Mouse (Mus musculus): ENCODE measurements at regions not wholly inside any gene's neighbourhood (a gene's known extent, or its start where the extent isn't known, plus 50 kb on each side); places are given as distances from the start of the nearest gene placed in this dataset.

DNA sequence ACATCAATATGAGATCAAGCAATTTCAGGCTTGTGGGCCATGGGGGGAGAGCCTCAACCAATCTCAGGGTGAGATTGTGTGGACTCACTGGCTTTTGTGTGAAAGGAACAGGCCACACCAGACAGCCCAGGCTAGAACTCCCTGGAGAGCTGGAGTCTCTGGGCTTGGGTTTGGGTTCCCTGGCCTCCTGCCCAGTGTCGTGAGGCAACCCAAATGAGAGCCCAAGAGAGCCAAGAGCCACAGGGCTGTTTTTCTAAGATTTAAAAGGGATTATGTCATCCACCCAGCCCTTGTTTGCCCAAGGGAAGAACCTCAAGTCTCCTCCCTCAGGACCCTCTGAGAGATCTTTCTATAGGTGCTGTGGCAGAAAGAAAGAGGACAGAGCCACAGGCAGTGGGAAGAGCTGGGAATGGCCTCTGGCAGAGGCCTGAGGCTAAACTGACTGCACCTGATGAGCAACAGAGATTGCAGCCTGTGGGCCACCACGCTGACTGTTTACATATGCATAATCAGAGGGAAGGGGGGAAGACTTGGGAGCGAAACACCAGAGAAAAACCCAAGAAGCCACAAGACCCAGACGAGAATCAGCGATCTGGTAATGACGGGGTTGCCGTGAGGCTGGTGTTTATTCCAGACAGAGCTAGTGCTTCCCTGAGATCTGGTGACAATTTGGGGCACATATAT, 92.1 kb downstream of the Bcl2l11 start:
- DNase-seq = peak; percentile 64

DNA sequence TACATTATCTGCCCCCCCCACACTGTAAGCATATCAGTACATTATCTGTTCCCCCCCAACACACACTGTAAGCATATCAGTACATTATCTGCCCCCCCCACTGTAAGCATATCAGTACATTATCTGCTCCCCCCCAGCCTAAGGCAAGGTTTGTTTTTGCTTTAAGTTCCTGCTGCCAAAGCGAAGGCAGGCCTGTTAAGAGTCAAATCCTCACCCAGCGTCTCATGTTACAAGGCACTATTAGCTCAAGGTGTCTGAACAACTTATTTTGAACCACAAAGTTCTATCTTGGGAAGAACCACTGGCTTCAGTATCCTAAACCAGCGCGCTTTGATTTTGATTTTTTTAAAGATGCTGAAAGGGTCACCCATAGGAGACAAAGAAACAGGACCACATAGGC, 93.1 kb downstream of the Bcl2l11 start:
- no peak for DNase-seq

DNA sequence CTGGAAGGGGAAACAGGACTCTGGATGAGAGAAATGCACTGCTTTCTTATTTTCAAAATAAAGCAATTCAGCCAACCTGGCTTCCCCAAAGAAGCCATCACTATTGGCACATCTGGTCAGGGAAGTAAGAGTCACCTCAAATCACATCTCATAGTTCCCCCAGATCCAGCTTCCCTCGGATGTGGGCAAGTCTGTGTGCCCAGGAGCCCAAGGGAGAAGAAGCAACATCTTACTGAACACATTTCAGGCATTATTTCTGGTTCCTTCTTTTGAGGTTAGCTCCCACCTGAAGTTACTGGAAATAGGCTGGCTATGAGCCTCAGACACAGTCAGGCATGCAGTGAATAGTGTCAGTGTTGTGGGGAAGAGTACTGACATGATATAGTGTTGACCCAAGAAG, 95.2 kb downstream of the Bcl2l11 start:
- no peak for DNase-seq

DNA sequence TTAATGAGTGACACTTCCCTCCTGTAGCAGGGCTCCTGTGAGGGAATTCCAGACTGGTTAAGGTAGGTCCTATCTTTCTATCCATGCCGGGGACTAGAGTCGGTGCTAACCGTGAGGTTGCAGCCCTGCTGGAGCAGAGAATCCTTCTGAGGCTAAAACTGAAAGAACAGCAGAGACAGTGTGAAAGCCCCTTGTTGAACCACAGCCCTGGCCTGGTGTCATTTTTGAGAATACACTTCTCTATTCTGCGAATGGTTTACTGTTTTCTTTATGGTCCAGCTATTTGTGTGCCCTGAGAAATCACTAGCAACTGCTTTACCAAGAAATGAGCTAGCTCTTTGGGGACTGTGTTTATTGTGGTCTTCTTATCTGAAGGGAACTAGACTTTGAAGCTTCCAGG, 95.8 kb downstream of the Bcl2l11 start:
- DNase-seq = no peak

DNA sequence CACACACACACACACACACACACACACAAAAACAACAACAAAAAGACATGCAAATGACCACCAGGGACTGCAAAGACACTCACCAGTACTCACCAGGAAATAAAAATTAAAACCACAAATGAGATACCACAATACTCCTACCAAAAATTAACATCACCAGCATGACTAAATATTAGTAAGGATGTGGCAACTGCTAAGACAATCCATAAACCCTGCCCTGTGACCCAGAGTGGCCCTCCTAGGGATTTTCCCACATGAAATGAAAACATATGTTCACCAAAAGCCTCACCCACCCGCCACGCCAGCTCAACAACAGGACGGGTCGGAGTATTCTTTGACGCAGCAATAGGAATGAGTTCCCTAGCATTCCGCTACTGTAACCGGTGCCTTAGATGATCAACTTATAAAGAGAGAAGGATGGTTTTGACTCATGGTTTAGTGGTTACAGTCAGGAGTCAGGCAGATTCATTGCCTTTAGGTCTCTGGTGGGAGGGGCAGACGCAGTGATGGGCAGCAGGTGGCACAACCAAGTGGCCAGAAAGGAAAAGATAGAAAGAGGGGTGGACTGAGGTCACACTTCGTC, 100.7 kb downstream of the Bcl2l11 start:
- no peak for DNase-seq

DNA sequence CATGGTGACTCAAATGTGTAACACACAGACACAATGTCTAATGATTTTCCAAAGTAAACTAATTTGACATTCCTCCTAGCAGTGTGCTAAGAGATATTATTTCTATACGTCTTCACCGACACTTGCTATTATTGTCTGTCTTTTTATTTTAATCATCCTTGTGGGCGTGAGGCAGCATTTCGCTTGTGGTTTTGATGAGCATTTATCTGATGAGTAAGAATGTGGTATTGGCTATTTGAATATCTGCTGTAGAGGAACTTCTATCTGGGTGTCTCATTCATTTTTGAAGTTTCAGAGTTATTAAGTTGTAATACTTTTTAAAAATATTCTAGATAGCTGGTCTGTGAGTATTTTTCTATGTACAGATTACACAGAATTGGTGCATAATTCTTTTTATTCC, 103.9 kb downstream of the Bcl2l11 start:
- DNase-seq = no peak

DNA sequence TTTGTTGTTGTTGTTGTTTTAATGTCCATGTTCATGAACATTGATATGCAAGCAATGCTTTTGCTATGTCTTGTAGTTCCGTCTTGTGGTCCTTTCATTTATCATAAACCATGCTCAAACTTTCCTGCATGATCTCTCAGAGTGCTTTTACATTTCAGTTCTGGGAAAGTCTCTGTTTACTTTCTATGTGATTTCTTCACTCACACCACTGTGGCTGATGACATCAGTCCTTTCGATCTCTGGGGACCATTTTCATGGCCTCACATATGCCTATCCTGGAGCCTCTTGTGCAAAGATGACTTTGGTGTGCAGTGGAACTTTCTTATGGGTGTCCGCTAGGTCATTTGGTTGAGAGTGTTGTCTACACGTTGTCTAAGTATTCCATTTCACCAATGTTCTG, 105.1 kb downstream of the Bcl2l11 start:
- DNase-seq = no peak

DNA sequence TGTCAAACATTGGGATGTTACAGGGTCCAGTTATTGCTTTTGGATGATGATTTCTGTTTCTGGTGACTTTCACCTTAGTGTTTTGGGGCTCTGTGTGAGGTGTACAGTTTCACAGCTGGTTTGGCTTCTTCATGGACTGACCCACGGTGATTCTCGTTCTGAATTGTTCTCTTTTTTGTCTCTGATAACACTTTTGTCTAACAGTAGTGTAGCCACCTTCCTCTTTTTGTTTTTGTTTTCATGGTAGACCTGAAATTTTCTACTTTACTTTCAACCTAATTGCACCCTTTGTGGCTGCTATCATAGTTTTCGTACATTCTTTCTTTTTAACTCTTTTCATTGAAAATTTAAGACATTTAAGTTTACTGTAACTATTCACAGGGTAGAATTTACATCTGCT, 105.5 kb downstream of the Bcl2l11 start:
- DNase-seq = no peak

DNA sequence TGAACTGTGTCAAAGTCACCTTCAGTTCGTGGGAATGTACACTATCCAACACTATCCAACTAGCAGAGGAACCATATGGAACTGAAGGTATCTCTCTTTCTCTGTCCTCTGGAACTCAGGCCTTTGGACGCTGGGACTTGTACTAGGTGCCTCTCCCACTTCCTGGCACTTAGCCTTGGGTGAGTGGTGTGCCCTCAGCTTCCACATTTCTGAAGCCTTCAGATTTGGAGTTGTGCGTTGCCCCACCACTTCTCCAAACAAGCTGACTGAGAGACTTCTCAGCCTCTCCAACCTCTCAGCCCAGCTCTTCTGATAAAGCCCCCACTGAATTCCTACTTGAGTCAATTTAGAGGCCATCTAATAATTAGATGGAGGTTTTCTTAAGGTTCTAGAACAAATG, 106.2 kb downstream of the Bcl2l11 start:
- no peak for DNase-seq

DNA sequence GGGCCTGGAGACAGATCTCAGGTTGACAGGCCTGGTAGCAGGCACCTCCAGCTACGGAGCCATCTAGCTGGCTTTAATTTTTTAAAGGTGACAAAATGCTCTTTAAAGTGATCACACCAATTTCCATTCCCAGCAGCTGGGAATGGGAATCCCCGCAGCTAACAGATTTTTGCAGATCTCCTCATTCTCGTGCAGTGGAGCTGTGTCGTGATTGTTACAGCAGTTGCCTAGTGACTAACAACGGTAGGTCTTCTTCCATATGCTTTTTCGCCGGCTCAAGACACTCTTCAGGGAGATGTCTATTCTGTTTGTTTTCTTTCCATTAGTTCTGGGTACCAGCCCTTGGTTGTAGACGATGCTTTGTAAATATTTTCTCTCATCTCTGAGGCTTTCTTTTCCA, 109.3 kb downstream of the Bcl2l11 start:
- DNase-seq = no peak

DNA sequence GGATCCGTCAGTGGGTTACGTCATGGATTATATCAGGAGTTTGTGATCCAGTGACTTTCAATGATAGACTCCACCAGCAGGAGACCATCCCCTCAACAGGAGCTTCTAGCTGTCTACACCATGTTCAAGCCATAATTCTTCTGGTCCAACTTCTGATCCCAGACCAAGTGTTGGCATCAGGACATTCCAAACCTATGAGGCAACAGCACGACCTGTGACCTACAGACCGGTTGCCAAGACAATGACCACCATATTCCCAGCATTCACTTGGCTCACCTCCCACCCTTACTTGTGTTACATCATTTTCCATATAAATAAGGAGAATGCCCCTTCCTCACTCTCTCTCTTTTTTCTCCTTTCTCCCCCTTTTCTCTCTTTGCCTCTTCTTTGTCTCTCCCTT, 113.6 kb downstream of the Bcl2l11 start:
- no peak for DNase-seq

DNA sequence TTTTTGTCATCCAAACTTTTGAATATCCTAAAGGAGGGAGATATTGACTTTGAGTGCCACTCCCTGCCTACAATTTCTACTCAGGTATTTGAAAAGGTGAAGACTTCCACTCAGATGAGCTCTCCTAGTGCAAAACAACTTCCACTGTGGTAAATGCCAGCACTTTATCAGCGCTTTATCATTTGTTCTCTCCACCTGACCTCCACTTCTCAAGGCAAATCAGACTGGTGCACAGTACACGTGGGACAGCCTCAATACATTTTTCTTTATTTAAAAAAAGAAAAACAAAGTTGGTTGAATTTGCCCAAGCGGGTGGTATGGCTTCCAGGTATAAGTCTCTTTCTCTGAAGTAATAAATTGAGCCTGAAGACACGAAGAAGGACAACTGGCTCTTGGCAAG, 114.2 kb downstream of the Bcl2l11 start:
- no peak for DNase-seq

DNA sequence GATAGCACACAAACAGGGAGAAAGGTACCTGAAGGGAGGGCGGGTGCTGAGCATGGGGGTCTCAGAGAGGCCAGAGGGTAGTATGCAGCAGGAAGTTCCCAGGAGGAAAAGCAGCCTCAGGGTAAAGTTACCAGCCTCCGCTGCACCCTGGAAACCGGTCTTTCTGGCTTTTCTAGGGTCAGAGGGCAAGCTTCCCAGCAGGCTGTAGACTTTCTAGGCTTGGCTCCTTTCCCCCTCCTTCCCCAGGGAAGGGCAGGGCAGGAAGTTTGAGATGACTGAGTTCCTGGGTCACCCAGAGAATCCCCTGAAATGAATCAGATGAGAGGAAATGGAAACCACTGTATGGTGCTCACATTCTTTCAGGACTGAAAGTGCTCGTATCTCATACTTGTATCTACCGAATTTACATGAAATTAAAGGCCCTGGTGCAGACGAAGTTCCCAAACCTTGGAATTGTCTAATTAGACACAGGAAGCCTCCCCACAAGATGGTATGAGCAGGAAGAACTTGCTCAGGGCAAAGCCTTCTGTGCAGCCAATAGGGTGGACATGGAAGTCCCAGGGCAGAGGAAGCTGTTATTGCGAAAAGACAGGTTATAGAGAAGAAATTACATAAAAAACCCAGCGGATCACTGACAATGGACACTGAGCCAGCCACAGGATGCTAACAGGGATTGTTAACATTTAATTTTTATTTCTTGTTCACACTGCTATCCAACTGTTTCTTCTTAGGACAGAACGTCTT, 114.9 kb downstream of the Bcl2l11 start:
- peak; percentile 21 for DNase-seq

DNA sequence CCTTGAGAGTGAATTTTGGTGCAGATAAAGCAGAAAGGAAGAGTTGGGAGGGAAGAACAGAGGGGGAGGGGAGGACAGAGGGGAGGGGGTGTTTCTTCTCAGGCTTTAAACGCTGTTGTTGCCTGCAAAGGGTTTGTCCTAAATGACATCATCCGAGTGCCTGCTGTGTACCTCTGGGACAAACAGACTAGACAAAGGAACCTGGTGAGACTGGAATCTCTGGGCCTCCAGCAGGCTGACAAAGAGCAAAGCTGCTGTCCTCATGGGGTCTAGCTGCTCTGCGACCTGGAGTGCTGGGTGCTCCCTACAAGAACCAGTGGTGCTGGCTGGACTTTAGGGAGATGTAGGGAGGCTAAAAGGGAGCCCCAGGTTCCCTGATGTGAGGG, 115.4 kb downstream of the Bcl2l11 start:
- no peak for DNase-seq

DNA sequence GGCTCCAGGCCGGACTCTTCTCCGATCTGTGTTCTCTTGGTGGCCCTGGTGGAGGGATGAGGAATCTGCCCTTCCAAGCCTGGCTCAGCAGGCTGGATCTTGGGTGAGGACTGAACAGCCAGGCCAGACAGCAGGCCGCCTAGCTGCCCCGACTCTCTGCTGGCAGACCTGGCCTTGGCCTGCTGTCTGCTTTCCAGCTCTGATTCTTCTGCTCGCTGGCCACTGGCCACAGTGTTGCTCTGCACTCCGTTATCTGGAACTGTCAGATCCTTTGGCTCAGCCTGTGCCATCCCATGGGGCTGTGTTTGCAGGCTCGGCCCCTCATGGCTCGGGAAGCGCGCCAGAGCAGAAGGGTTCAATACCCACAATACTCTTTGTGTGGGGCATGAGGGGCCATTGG, 119.7 kb downstream of the Bcl2l11 start:
- DNase-seq = peak; percentile 92

DNA sequence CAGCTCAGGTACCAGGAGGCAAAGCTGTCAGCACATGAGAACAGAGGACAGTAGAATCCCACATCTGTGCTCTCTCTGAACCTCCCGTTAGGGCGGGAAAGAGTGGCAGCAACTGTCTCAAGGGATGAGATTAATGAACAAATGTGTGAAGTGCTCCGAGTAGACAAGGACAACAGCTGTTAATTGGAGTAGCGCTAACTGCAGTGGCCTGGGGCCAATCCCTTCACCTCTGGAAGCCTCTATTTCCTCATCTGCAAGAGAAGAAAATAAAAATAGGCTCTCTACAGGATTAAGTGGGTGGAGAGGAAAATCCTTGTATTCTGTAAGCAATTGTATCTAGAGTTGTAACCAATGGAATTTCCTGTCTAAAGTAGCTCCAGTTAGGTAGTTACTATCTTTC, 122.1 kb downstream of the Bcl2l11 start:
- DNase-seq = no peak

DNA sequence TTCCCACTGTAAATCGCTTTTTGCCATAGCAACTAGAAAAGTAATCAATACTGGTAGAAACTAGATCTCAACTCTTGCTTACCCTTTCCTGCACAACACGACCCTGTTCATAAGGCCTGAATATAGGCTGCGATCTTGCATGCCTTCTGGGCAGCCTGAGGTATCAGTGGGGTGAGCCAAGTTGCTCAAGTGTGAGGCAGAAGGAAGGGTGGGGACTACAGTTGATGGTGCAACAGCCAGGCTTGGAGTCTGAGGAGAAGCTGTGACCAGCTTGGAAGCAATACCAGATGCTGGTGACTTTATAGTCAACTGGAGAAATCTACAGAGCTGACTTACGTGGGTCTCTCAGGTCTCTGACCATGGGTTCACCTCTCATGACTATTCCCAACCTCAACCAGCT, 123.3 kb downstream of the Bcl2l11 start:
- DNase-seq = no peak

DNA sequence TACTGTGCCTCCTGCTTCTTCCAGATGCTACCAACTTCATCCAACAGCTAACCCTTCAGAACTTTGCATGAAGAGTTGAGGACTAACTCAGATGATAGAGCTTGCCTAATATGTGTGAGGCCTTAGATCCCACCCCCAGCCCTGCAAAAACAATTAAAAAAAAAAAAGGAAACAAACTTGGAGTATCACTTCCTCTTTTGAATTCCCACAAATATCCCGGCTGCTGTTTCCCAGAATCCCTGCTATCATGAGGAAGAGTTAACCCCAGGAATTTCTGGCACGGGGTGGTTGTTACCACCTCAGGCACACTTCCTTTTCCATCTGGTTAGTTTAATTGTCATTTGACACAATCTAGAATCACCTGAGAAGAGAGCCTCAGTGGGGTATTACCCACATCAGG, 123.8 kb downstream of the Bcl2l11 start:
- no peak for DNase-seq

DNA sequence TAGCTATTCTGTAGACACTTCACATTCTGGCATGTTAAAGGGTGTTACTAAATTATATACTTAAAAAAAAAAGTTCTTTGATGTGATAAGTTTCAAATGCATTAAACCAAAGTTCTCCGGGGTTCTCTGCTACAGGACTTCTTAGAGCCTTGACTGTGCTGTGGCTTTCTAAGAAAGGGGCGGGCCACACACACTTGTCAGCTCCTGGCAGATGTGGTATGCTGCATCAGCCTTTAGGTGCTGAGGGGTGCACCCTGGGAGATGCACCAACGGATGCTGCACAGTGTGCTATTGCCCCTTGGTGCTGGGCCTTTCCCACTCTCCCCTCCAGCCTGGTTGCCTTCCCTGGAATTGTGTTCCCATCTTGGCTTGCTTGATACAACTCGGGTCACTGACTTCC, 125.0 kb downstream of the Bcl2l11 start:
- DNase-seq = no peak

DNA sequence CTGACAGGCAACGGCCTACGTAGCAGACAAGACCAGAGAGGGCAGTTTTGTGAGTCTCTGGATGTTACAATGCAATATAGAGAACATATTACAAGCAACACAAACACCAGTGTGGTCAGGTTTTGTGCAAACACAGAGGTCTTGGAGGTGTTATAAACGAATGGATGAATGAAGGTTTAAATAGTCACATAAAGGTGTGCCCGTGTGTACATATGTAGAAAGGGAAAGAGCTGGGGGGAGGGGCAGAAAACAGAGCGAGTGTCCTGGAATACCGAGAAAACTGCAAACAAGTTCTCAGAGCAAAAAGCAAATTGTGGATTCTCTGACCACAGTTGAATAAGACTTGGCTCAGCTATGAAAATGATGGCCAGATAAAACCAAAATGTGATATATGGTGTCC, 130.8 kb downstream of the Bcl2l11 start:
- DNase-seq = no peak

DNA sequence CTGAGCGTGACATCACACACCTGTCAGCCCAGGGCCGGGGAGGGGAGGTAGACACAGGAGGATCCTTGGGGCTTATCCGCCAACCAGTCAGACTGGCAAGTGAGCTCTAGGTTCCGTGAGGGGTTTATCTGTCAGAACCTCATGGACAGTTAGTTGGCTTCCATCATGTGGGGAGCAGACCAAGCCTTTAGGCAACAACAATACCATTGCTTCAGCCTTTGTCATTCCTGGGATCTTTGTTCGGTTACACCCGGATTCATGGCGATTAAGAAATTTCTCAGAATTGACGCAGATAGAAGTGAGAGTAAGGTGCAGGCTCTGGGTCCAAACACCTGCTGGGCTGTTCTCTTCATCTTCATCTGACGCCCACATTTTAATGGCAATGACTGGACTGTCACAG, 131.4 kb downstream of the Bcl2l11 start:
- DNase-seq = no peak

DNA sequence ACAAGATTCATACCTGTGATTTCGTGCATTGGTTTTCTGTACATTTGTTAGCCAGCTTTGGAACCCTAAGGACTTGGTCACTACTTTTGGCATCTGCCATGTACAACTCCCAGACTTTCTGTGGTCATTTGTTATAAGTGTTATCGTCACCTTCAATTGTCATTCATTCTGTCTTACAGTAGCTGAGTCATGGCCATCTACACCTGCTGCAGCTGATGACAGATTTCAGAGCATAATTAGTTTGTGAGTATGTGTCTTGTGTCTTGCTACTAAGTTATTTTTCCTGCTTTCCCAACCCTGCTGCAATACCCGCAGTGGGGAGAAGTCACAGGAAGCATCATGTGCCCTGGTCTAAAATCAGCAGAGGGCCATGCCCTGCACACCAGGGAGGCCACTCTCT, 138.0 kb downstream of the Bcl2l11 start:
- DNase-seq = no peak

DNA sequence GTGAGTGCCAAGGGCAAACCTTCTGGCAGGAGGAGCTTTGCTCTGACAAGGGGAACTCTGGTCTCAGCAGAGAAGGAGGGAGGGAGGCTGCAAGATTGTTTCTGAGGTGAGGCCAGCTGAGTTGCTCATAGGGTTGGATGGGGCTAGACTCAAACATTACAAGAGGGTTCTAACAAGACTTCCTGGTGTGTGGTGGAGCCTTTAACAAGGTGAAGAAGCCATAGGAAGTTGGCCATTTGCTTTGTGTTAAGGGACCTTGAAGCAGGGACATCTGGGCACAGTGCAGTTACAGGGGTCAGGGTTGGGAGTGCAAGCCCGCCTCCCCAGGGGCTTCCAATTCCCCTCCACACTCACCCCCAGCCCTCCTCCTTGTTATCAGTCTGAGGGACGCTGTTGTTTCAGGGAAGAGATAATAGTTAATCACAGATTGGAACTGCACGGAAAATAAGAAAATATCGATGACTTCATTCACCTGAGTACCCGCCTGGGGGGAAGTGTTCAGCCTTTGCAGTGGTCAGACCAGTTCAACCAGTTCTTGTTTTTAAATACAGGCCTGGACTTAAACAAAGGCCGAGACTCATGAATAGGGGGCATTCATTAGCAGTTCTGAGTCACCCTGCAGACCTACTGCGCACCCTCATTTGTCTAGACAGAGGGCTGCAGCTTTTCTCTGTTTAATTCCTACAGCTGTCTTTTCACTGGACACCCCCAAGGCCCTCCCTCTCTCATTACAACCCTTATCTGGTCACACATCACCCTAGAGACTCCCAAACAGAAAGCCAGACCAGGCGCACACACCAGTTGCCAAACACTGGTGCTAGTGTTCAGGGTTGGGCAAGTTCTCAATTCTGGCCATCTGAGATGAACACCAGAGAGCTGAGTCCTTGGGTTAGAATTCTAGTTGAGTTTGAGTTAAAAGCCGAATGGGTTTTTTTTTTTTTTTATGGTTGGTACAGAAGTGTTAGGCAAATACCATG, 139.5 kb downstream of the Bcl2l11 start:
- DNase-seq = no peak

Measured in adrenal gland, adult 2 months (tissue).